Mouse (Mus musculus): ENCODE measurements around the gene Kbtbd4. TPM values are rescaled to one million over a fixed set of nuclear protein-coding genes. Genes with fewer than 3 reads are reported as not detected.
A peak's percentile ranks its signal among the peaks of the same experiment; 100 is the strongest.

The Kbtbd4 gene
- polyA plus RNA-seq, 1 experiment from 2014 or later, result 17.5 TPM

- Histone ChIP-seq H3K36me3 (no peaks in the 10 kb centered on the region), H3K9me3 (replicated peaks) (no peaks in the 10 kb centered on the region), H3K4me1 (replicated peaks) (no peaks in the 10 kb centered on the region), H3K4me2 (peak overlapping the region; percentile 29; the same call in 1 of the 2 replicates), H3K9ac (no peak overlapping the region), H3K27ac (peak overlapping the region; percentile 29; the same call in 1 of the 2 replicates), H3K27me3 (peaks cover 14% of the 10 kb centered on the region; the same call in 1 of the 2 replicates), H3K4me3 (replicated peaks) (no peak overlapping the region)
- ATAC-seq (ENCODE audit: low read depth) (0 out of 2 replicates have a peak, but pooled peaks have one; percentile 21), DNase-seq (no peak)
- WGBS (ENCODE audit: insufficient replicate concordance), result 36% methylated on average over 2 of the region's 2 CpGs
These were observed 27.7 kb downstream of the Kbtbd4 start for GRCm38 (mm10) chr2:90932273-90932672.

GRCm38 (mm10) chr2:90938362-90938761, 33.8 kb downstream of the Kbtbd4 start:
- H3K27ac ChIP-seq, result no peak overlapping the region
- no peaks in the 10 kb centered on the region for H3K36me3 ChIP-seq
- H3K4me3 ChIP-seq (replicated peaks), result no peak overlapping the region
- no peak overlapping the region for H3K9ac ChIP-seq
- no peaks in the 10 kb centered on the region for H3K27me3 ChIP-seq
- ATAC-seq (ENCODE audit: low read depth) (no peak), DNase-seq (no peak)
- no peak overlapping the region for H3K4me2 ChIP-seq
- 60% methylated on average over 3 of the region's 3 CpGs for WGBS (ENCODE audit: insufficient replicate concordance)
- peaks cover 30% of the 10 kb centered on the region for H3K4me1 ChIP-seq (replicated peaks)
- no peaks in the 10 kb centered on the region for H3K9me3 ChIP-seq (replicated peaks)

GRCm38 (mm10) chr2:90939750-90940149, 35.2 kb downstream of the Kbtbd4 start:
- Histone ChIP-seq H3K4me1 (replicated peaks) (peaks cover 44% of the 10 kb centered on the region), H3K4me3 (replicated peaks) (peak overlapping the region; percentile 96), H3K9me3 (replicated peaks) (no peaks in the 10 kb centered on the region), H3K27me3 (no peaks in the 10 kb centered on the region), H3K4me2 (peak overlapping the region; percentile 84), H3K27ac (0 out of 2 replicates have a peak overlapping the region, but pooled peaks have one; percentile 12), H3K36me3 (no peaks in the 10 kb centered on the region), H3K9ac (peak overlapping the region; percentile 97)
- WGBS (ENCODE audit: insufficient replicate concordance), result 42% methylated on average over 8 of the region's 8 CpGs
- DNase-seq (no peak), ATAC-seq (ENCODE audit: low read depth) (no peak)

GRCm38 (mm10) chr2:90940233-90941229, 36.0 kb downstream of the Kbtbd4 start, which contains the start of gene Celf1:
TSS of gene Celf1 (plus strand) at chr2:90940382.
- WGBS (ENCODE audit: insufficient replicate concordance), result under 1% methylated on average over 108 of the region's 113 CpGs
- H3K9me3 ChIP-seq (replicated peaks), result no peaks in the 10 kb centered on the region
- peak within 1 kb of the TSS; percentile 84 for H3K4me2 ChIP-seq
- peaks cover 52% of the 10 kb centered on the region for H3K4me1 ChIP-seq (replicated peaks)
- peak; percentile 78 for DNase-seq
- no peaks in the 10 kb centered on the region for H3K36me3 ChIP-seq
- peak within 1 kb of the TSS; percentile 96 for H3K4me3 ChIP-seq (replicated peaks)
- H3K27me3 ChIP-seq, result no peaks in the 10 kb centered on the region
- H3K9ac ChIP-seq, result peak within 1 kb of the TSS; percentile 97
- H3K27ac ChIP-seq, result peak within 1 kb of the TSS; percentile 94
- peak; percentile 94 for ATAC-seq (ENCODE audit: low read depth)

GRCm38 (mm10) chr2:90941744-90942143, 37.2 kb downstream of the Kbtbd4 start:
- 61% methylated on average over 2 of the region's 2 CpGs for WGBS (ENCODE audit: insufficient replicate concordance)
- H3K36me3 ChIP-seq, result no peaks in the 10 kb centered on the region
- H3K9ac ChIP-seq, result peak overlapping the region; percentile 97
- peak overlapping the region; percentile 84 for H3K4me2 ChIP-seq
- H3K4me1 ChIP-seq (replicated peaks), result peaks cover 64% of the 10 kb centered on the region
- no peaks in the 10 kb centered on the region for H3K9me3 ChIP-seq (replicated peaks)
- no peaks in the 10 kb centered on the region for H3K27me3 ChIP-seq
- DNase-seq (no peak), ATAC-seq (ENCODE audit: low read depth) (no peak)
- H3K27ac ChIP-seq, result no peak overlapping the region
- peak overlapping the region; percentile 96 for H3K4me3 ChIP-seq (replicated peaks)

GRCm38 (mm10) chr2:90950149-90950548, 45.6 kb downstream of the Kbtbd4 start:
- Histone ChIP-seq H3K27me3 (no peaks in the 10 kb centered on the region), H3K36me3 (peaks cover 18% of the 10 kb centered on the region; the same call in 1 of the 2 replicates), H3K9me3 (replicated peaks) (no peaks in the 10 kb centered on the region), H3K9ac (no peak overlapping the region), H3K4me3 (replicated peaks) (no peak overlapping the region), H3K27ac (no peak overlapping the region), H3K4me1 (replicated peaks) (peaks cover 67% of the 10 kb centered on the region), H3K4me2 (no peak overlapping the region)
- ATAC-seq (ENCODE audit: low read depth) (peak; percentile 5; the same call in 1 of the 2 replicates), DNase-seq (no peak)
- 73% methylated on average over 5 of the region's 5 CpGs for WGBS (ENCODE audit: insufficient replicate concordance)

GRCm38 (mm10) chr2:90950582-90951194, 46.1 kb downstream of the Kbtbd4 start:
- Histone ChIP-seq H3K27me3 (no peaks in the 10 kb centered on the region), H3K4me3 (replicated peaks) (no peak overlapping the region), H3K9ac (no peak overlapping the region), H3K27ac (no peak overlapping the region), H3K4me2 (no peak overlapping the region), H3K4me1 (replicated peaks) (peaks cover 66% of the 10 kb centered on the region), H3K9me3 (replicated peaks) (no peaks in the 10 kb centered on the region), H3K36me3 (peaks cover 19% of the 10 kb centered on the region; the same call in 1 of the 2 replicates)
- ATAC-seq (ENCODE audit: low read depth) (peak; percentile 54), DNase-seq (no peak)

GRCm38 (mm10) chr2:90953461-90953860, 48.9 kb downstream of the Kbtbd4 start:
- Histone ChIP-seq H3K4me1 (replicated peaks) (peaks cover 61% of the 10 kb centered on the region), H3K4me3 (replicated peaks) (no peak overlapping the region), H3K9me3 (replicated peaks) (no peaks in the 10 kb centered on the region), H3K27ac (no peak overlapping the region), H3K36me3 (peaks cover 22% of the 10 kb centered on the region), H3K4me2 (no peak overlapping the region), H3K27me3 (no peaks in the 10 kb centered on the region), H3K9ac (no peak overlapping the region)
- 82% methylated on average over 3 of the region's 3 CpGs for WGBS (ENCODE audit: insufficient replicate concordance)
- no peak for ATAC-seq (ENCODE audit: low read depth)
- DNase-seq, result no peak

- H3K27ac ChIP-seq, result no peak overlapping the region
- no peaks in the 10 kb centered on the region for H3K9me3 ChIP-seq (replicated peaks)
- peaks cover 21% of the 10 kb centered on the region for H3K36me3 ChIP-seq
- H3K27me3 ChIP-seq, result no peaks in the 10 kb centered on the region
- DNase-seq, result no peak
- H3K4me3 ChIP-seq (replicated peaks), result no peak overlapping the region
- ATAC-seq (ENCODE audit: low read depth), result no peak
- peaks cover 40% of the 10 kb centered on the region for H3K4me1 ChIP-seq (replicated peaks)
- H3K4me2 ChIP-seq, result no peak overlapping the region
- WGBS (ENCODE audit: insufficient replicate concordance), result 72% methylated on average over 1 of the region's 1 CpGs
- no peak overlapping the region for H3K9ac ChIP-seq
These were observed 51.5 kb downstream of the Kbtbd4 start for GRCm38 (mm10) chr2:90956053-90956452.

GRCm38 (mm10) chr2:90958856-90959255, 54.3 kb downstream of the Kbtbd4 start:
- H3K9ac ChIP-seq, result no peak overlapping the region
- no peaks in the 10 kb centered on the region for H3K9me3 ChIP-seq (replicated peaks)
- peaks cover 21% of the 10 kb centered on the region for H3K36me3 ChIP-seq
- H3K27me3 ChIP-seq, result no peaks in the 10 kb centered on the region
- ATAC-seq (ENCODE audit: low read depth) (no peak), DNase-seq (no peak)
- no peak overlapping the region for H3K4me3 ChIP-seq (replicated peaks)
- peaks cover 32% of the 10 kb centered on the region for H3K4me1 ChIP-seq (replicated peaks)
- no peak overlapping the region for H3K27ac ChIP-seq
- no peak overlapping the region for H3K4me2 ChIP-seq
- WGBS (ENCODE audit: insufficient replicate concordance), result 75% methylated on average over 3 of the region's 3 CpGs

- peaks cover 18% of the 10 kb centered on the region for H3K36me3 ChIP-seq
- no peak overlapping the region for H3K4me2 ChIP-seq
- H3K4me3 ChIP-seq (replicated peaks), result no peak overlapping the region
- H3K27me3 ChIP-seq, result no peaks in the 10 kb centered on the region
- peaks cover 37% of the 10 kb centered on the region for H3K4me1 ChIP-seq (replicated peaks)
- 89% methylated on average over 2 of the region's 2 CpGs for WGBS (ENCODE audit: insufficient replicate concordance)
- DNase-seq (no peak), ATAC-seq (ENCODE audit: low read depth) (no peak)
- H3K9me3 ChIP-seq (replicated peaks), result no peaks in the 10 kb centered on the region
- no peak overlapping the region for H3K27ac ChIP-seq
- no peak overlapping the region for H3K9ac ChIP-seq
These were observed 55.5 kb downstream of the Kbtbd4 start for GRCm38 (mm10) chr2:90960012-90960411.

Measured in liver, embryonic 13.5 days (tissue).